Mouse (Mus musculus): ENCODE measurements around the gene 1700010I14Rik. TPM values are rescaled to one million over a fixed set of nuclear protein-coding genes. Genes with fewer than 3 reads are reported as not detected.
A peak's percentile ranks its signal among the peaks of the same experiment; 100 is the strongest.

The 1700010I14Rik gene
- polyA plus RNA-seq, 1 experiment from 2014 or later, result 0.83 TPM

DNA sequence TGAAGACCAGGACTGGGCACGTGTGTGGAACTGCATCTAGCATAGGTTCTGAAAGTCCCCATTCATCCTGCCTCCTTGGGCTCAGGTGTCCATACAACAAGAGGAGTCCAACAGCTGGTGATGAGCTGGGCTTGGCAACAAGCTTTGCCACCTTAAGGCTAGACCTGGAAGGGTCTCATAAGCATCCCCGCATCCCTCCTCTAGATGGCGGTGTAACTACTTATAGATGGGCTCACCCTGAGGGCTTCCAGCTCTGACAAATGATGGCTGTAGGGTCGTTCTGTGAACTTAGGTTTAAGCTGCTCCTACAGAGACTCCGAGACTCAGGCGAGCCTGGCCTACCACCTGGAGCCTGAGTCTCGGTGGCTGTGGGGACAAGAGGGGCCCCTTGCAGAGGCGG, 3.0 kb downstream of the 1700010I14Rik start:
- Histone ChIP-seq H3K9ac (ENCODE audit: low read depth, low read length) (no peak overlapping the region), H3K4me3 (ENCODE audit: low read depth, low read length) (no peak overlapping the region), H3K27ac (ENCODE audit: low read length) (no peak overlapping the region), H3K9me3 (replicated peaks; ENCODE audit: control insufficient read depth, low read length) (no peaks in the 10 kb centered on the region), H3K4me2 (ENCODE audit: low read depth, low read length) (no peak overlapping the region), H3K27me3 (ENCODE audit: control insufficient read depth, insufficient read depth, low read depth, low read length) (no peaks in the 10 kb centered on the region), H3K4me1 (ENCODE audit: control insufficient read depth, low read depth, low read length) (no peaks in the 10 kb centered on the region), H3K36me3 (ENCODE audit: control insufficient read depth, insufficient read depth) (no peaks in the 10 kb centered on the region)
- no peak for ATAC-seq (ENCODE audit: low read depth)
- WGBS (ENCODE audit: insufficient replicate concordance), result 40% methylated on average over 8 of the region's 8 CpGs

GRCm38 (mm10) chr17:8995344-8995743, 7.2 kb downstream of the 1700010I14Rik start:
- Histone ChIP-seq H3K4me3 (ENCODE audit: low read depth, low read length) (no peak overlapping the region), H3K4me1 (ENCODE audit: control insufficient read depth, low read depth, low read length) (no peaks in the 10 kb centered on the region), H3K27me3 (ENCODE audit: control insufficient read depth, insufficient read depth, low read depth, low read length) (no peaks in the 10 kb centered on the region), H3K4me2 (ENCODE audit: low read depth, low read length) (no peak overlapping the region), H3K9ac (ENCODE audit: low read depth, low read length) (no peak overlapping the region), H3K9me3 (replicated peaks; ENCODE audit: control insufficient read depth, low read length) (no peaks in the 10 kb centered on the region), H3K27ac (ENCODE audit: low read length) (no peak overlapping the region), H3K36me3 (ENCODE audit: control insufficient read depth, insufficient read depth) (no peaks in the 10 kb centered on the region)
- 63% methylated on average over 1 of the region's 1 CpGs for WGBS (ENCODE audit: insufficient replicate concordance)
- ATAC-seq (ENCODE audit: low read depth), result 0 out of 2 replicates have a peak, but pooled peaks have one; percentile 27

- H3K9ac ChIP-seq (ENCODE audit: low read depth, low read length), result no peak overlapping the region
- H3K27ac ChIP-seq (ENCODE audit: low read length), result no peak overlapping the region
- H3K4me1 ChIP-seq (ENCODE audit: control insufficient read depth, low read depth, low read length), result no peaks in the 10 kb centered on the region
- H3K4me3 ChIP-seq (ENCODE audit: low read depth, low read length), result no peak overlapping the region
- no peak for ATAC-seq (ENCODE audit: low read depth)
- WGBS (ENCODE audit: insufficient replicate concordance), result 37% methylated on average over 4 of the region's 4 CpGs
- H3K36me3 ChIP-seq (ENCODE audit: control insufficient read depth, insufficient read depth), result no peaks in the 10 kb centered on the region
- H3K27me3 ChIP-seq (ENCODE audit: control insufficient read depth, insufficient read depth, low read depth, low read length), result no peaks in the 10 kb centered on the region
- H3K9me3 ChIP-seq (replicated peaks; ENCODE audit: control insufficient read depth, low read length), result no peaks in the 10 kb centered on the region
- H3K4me2 ChIP-seq (ENCODE audit: low read depth, low read length), result no peak overlapping the region
These were observed 14.3 kb downstream of the 1700010I14Rik start for GRCm38 (mm10) chr17:9002438-9002837.

DNA sequence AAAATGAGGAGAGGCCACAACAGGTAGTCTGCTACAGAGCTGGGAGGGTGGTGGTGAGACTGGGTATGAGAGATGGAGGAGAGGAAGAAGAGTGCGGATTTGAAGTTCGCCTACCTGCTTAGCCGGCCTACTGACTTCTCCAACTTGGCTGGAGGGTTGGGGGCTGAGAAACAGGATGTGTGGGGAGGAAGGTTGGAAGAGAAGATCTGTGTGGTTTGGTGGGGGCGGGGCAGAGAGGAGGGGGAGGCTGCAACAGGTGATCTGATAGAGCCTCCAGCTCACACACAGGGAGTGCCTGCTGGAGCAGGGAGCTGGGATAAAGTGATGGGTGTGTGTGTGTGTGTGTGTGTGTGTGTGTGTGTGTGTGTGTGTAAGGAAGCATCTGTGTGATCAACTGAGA, 16.4 kb downstream of the 1700010I14Rik start:
- Histone ChIP-seq H3K9ac (ENCODE audit: low read depth, low read length) (no peak overlapping the region), H3K9me3 (replicated peaks; ENCODE audit: control insufficient read depth, low read length) (no peaks in the 10 kb centered on the region), H3K4me3 (ENCODE audit: low read depth, low read length) (no peak overlapping the region), H3K27me3 (ENCODE audit: control insufficient read depth, insufficient read depth, low read depth, low read length) (no peaks in the 10 kb centered on the region), H3K4me2 (ENCODE audit: low read depth, low read length) (no peak overlapping the region), H3K27ac (ENCODE audit: low read length) (no peak overlapping the region), H3K36me3 (ENCODE audit: control insufficient read depth, insufficient read depth) (no peaks in the 10 kb centered on the region), H3K4me1 (ENCODE audit: control insufficient read depth, low read depth, low read length) (no peaks in the 10 kb centered on the region)
- no peak for ATAC-seq (ENCODE audit: low read depth)
- 63% methylated on average over 4 of the region's 4 CpGs for WGBS (ENCODE audit: insufficient replicate concordance)

DNA sequence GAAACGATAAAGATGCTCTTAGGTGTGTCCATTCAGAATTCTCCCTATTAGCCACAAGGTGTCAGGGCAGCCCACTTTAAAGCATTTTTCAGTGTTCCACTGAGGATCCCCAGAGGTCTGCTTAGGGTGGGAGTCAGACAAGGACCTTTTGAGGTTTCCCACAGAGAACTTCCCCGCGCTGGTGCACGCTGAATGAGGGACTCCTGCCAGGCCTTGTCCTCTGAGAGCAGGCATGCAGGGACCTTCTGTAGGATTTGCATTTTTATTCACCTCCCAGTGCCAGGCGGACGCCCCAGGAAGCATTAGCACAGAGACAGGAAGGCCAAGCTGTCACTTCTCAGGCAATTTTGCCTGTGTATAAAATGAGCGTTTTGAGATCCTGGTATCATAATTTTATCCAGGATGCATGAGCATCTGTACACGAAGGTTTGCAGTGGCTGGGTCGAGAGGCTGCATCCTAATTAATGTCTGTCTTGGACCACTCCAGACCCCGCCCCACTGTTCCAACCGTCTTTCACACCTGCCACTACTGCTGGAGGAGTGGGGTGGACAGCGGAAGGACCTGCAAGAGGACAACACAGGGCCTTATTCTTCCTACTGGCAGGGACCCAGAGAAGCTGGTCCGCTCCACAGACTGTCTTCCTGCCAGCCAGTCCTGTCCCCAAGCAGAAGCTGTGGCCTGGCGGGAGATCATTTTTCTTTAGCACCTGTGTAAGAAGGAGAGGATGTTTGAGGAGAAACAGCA, 35.2 kb downstream of the 1700010I14Rik start:
- 34% methylated on average over 14 of the region's 14 CpGs for WGBS (ENCODE audit: insufficient replicate concordance)
- no peaks in the 10 kb centered on the region for H3K27me3 ChIP-seq (ENCODE audit: control insufficient read depth, insufficient read depth, low read depth, low read length)
- no peak overlapping the region for H3K4me2 ChIP-seq (ENCODE audit: low read depth, low read length)
- no peak overlapping the region for H3K9ac ChIP-seq (ENCODE audit: low read depth, low read length)
- no peak overlapping the region for H3K27ac ChIP-seq (ENCODE audit: low read length)
- no peaks in the 10 kb centered on the region for H3K4me1 ChIP-seq (ENCODE audit: control insufficient read depth, low read depth, low read length)
- no peak for ATAC-seq (ENCODE audit: low read depth)
- H3K36me3 ChIP-seq (ENCODE audit: control insufficient read depth, insufficient read depth), result no peaks in the 10 kb centered on the region
- no peak overlapping the region for H3K4me3 ChIP-seq (ENCODE audit: low read depth, low read length)
- H3K9me3 ChIP-seq (replicated peaks; ENCODE audit: control insufficient read depth, low read length), result no peaks in the 10 kb centered on the region

GRCm38 (mm10) chr17:9030181-9030580, 42.0 kb downstream of the 1700010I14Rik start:
- no peak for ATAC-seq (ENCODE audit: low read depth)
- no peak overlapping the region for H3K4me2 ChIP-seq (ENCODE audit: low read depth, low read length)
- no peak overlapping the region for H3K4me3 ChIP-seq (ENCODE audit: low read depth, low read length)
- 48% methylated on average over 5 of the region's 5 CpGs for WGBS (ENCODE audit: insufficient replicate concordance)
- no peak overlapping the region for H3K27ac ChIP-seq (ENCODE audit: low read length)
- no peaks in the 10 kb centered on the region for H3K36me3 ChIP-seq (ENCODE audit: control insufficient read depth, insufficient read depth)
- H3K9ac ChIP-seq (ENCODE audit: low read depth, low read length), result no peak overlapping the region
- H3K27me3 ChIP-seq (ENCODE audit: control insufficient read depth, insufficient read depth, low read depth, low read length), result no peaks in the 10 kb centered on the region
- H3K4me1 ChIP-seq (ENCODE audit: control insufficient read depth, low read depth, low read length), result no peaks in the 10 kb centered on the region
- H3K9me3 ChIP-seq (replicated peaks; ENCODE audit: control insufficient read depth, low read length), result no peaks in the 10 kb centered on the region

GRCm38 (mm10) chr17:9031241-9032141, 43.4 kb downstream of the 1700010I14Rik start:
- Histone ChIP-seq H3K27me3 (ENCODE audit: control insufficient read depth, insufficient read depth, low read depth, low read length) (no peaks in the 10 kb centered on the region), H3K9ac (ENCODE audit: low read depth, low read length) (no peak overlapping the region), H3K4me1 (ENCODE audit: control insufficient read depth, low read depth, low read length) (no peaks in the 10 kb centered on the region), H3K4me3 (ENCODE audit: low read depth, low read length) (no peak overlapping the region), H3K4me2 (ENCODE audit: low read depth, low read length) (peak overlapping the region; percentile 24), H3K36me3 (ENCODE audit: control insufficient read depth, insufficient read depth) (no peaks in the 10 kb centered on the region), H3K27ac (ENCODE audit: low read length) (no peak overlapping the region), H3K9me3 (replicated peaks; ENCODE audit: control insufficient read depth, low read length) (no peaks in the 10 kb centered on the region)
- WGBS (ENCODE audit: insufficient replicate concordance), result 10% methylated on average over 24 of the region's 24 CpGs
- ATAC-seq (ENCODE audit: low read depth), result no peak

DNA sequence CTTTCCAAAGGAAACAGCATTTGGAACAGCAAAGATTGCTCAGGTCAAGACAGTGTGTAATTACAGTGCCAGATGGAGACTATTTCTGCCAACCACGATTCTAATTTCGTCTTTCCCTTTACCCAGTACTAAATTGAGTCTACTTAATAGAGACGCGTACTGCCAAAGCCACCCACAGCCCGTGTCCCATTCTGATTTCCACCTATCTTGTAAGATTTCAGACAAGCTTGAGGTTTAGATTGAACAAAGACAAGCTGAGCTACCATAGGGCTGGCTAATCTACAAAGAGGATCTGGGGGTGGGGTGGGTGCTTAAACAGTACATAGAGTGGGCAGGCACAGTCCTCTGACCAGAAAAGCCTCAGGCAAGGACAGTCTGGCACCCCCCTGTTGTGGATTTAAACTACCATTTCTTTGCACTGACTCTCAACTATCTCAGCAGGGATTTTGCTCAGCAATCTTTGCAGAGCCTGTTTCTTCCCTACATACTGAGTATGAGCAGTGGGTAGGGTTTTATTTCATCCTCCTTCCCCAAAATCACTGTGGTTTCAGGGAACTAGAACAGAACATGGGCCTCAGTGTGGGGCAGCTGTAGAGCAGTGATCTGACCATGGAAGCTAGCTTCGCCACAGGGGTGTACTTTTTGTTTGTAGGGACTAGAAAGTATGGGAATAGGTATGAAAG, 44.4 kb downstream of the 1700010I14Rik start:
- Histone ChIP-seq H3K36me3 (ENCODE audit: control insufficient read depth, insufficient read depth) (no peaks in the 10 kb centered on the region), H3K9ac (ENCODE audit: low read depth, low read length) (no peak overlapping the region), H3K27ac (ENCODE audit: low read length) (no peak overlapping the region), H3K27me3 (ENCODE audit: control insufficient read depth, insufficient read depth, low read depth, low read length) (no peaks in the 10 kb centered on the region), H3K4me1 (ENCODE audit: control insufficient read depth, low read depth, low read length) (no peaks in the 10 kb centered on the region), H3K4me2 (ENCODE audit: low read depth, low read length) (no peak overlapping the region), H3K9me3 (replicated peaks; ENCODE audit: control insufficient read depth, low read length) (no peaks in the 10 kb centered on the region), H3K4me3 (ENCODE audit: low read depth, low read length) (no peak overlapping the region)
- no peak for ATAC-seq (ENCODE audit: low read depth)
- WGBS (ENCODE audit: insufficient replicate concordance), result 58% methylated on average over 6 of the region's 6 CpGs
